ENCODE assay signal across 7 mouse cellular contexts in genomic region chr14:40958986-40959381, GRCm38 (mm10). TPM values are rescaled to one million over a fixed set of nuclear protein-coding genes. Genes with fewer than 3 reads are reported as not detected.
DNase-seq lines count a peak whose midpoint lies in the region; ATAC-seq and TF ChIP-seq lines count a peak whose summit lies in the region.

No protein-coding gene starts in this region.

- H3K9ac ChIP-seq in ES-Bruce4 (ENCODE audit: low read depth, poor library complexity, severe bottlenecking): no peak overlapping the region
- no peak overlapping the region for H3K9ac ChIP-seq in limb, embryonic 13.5 days

- H3K4me2 ChIP-seq in limb, embryonic 13.5 days (replicated peaks): no peak overlapping the region

- intact Hi-C loops in heart, postnatal 14 days (cut with DNase I): no loop called here

- no peaks in the 10 kb centered on the region for H3K36me3 ChIP-seq in ES-Bruce4 (ENCODE audit: control insufficient read depth, insufficient read depth, low read length, poor library complexity, severe bottlenecking)
- H3K36me3 ChIP-seq in limb, embryonic 13.5 days: no peaks in the 10 kb centered on the region

- peak overlapping the region; percentile 90 for H3K27ac ChIP-seq in ES-Bruce4 (ENCODE audit: insufficient read depth, low read length)
- peak overlapping the region; percentile 94 for H3K27ac ChIP-seq in bone marrow, adult 2 months (ENCODE audit: control insufficient read depth, insufficient read depth, low read depth, low read length, poor library complexity)
- H3K27ac ChIP-seq in limb, embryonic 13.5 days: peak overlapping the region; percentile 72; the same call in 1 of the 2 replicates

- no peak for ATAC-seq in limb, embryonic 13.5 days (ENCODE audit: low FRiP score, low read depth)

- H3K4me1 ChIP-seq in ES-Bruce4 (ENCODE audit: control insufficient read depth, insufficient read depth, low read length): peaks cover 11% of the 10 kb centered on the region
- H3K4me1 ChIP-seq in bone marrow, adult 2 months (ENCODE audit: control insufficient read depth, insufficient read depth, low read length): peaks cover 38% of the 10 kb centered on the region
- H3K4me1 ChIP-seq in limb, embryonic 13.5 days: peaks cover 86% of the 10 kb centered on the region

- no peak for TF ChIP-seq POLR2A in ES-Bruce4 (IDR thresholded peaks at IDR 0.05; ENCODE audit: insufficient read depth, low read length)
- TF ChIP-seq POLR2A in bone marrow, adult 2 months (IDR thresholded peaks at IDR 0.05; ENCODE audit: borderline replicate concordance, control insufficient read depth, low read depth, low read length): no peak

- TF ChIP-seq EP300 in ES-Bruce4 (IDR thresholded peaks at IDR 0.05; ENCODE audit: insufficient read depth, low read depth, low read length): no peak

- H3K4me3 ChIP-seq in ES-Bruce4 (ENCODE audit: low read depth, low read length): no peak overlapping the region
- peak overlapping the region; percentile 18 for H3K4me3 ChIP-seq in bone marrow, adult 2 months (replicated peaks; ENCODE audit: control insufficient read depth, low read depth, low read length)
- H3K4me3 ChIP-seq in limb, embryonic 13.5 days: no peak overlapping the region

- H3K27me3 ChIP-seq in ES-Bruce4 (ENCODE audit: control insufficient read depth, insufficient read depth, low read length, poor library complexity, severe bottlenecking): no peaks in the 10 kb centered on the region
- no peaks in the 10 kb centered on the region for H3K27me3 ChIP-seq in limb, embryonic 13.5 days

- no peaks in the 10 kb centered on the region for H3K9me3 ChIP-seq in ES-Bruce4 (replicated peaks; ENCODE audit: control insufficient read depth, insufficient read depth, low read length, poor library complexity, severe bottlenecking)
- H3K9me3 ChIP-seq in limb, embryonic 13.5 days: no peaks in the 10 kb centered on the region

- DNase-seq in heart, postnatal 14 days: peak; percentile 34 to 45
- DNase-seq in naive thymus-derived CD4-positive, alpha-beta T cell, adult 2 months (ENCODE audit: low read depth): peak; percentile 70
- DNase-seq in cerebellum, adult 9-11 months: no peak
- no peak for DNase-seq in right cerebral cortex, postnatal 25 days

- WGBS in bone marrow, adult 2 months: 15% methylated on average over 2 of the region's 2 CpGs
- WGBS in limb, embryonic 13.5 days: 45% methylated on average over 2 of the region's 2 CpGs

- no peak for TF ChIP-seq CTCF in ES-Bruce4 (IDR thresholded peaks at IDR 0.05; ENCODE audit: low read depth, low read length)
- no peak for TF ChIP-seq CTCF in bone marrow, adult 2 months (IDR thresholded peaks at IDR 0.05; ENCODE audit: control insufficient read depth, insufficient read depth, low read length)

RNA-seq across cellular contexts. Expression of gene Tspan14, which starts 7.6 kb away (rescaled TPM):
- 58.8 and 60.0 TPM in 2 replicates for polyA plus RNA-seq in ES-Bruce4 (2011; ENCODE audit: insufficient read depth, insufficient read length, low read depth, missing spikeins)
- 23.3 and 41.2 TPM in 2 replicates for polyA plus RNA-seq in bone marrow, adult 2 months (2011; ENCODE audit: insufficient read depth, insufficient read length, low replicate concordance, missing spikeins)
- 10 to 100 TPM; 27.9 to 28.7 TPM for total RNA-seq in heart, postnatal 14 days (2021)
- 68.4 and 68.7 TPM in 2 replicates for polyA plus RNA-seq in limb, embryonic 13.5 days (2015; fragmentation: Nextera tagmentation; extraction: Ambion mirVana)

RNA-seq across cellular contexts. Expression of gene Fam213a, which starts 54.6 kb away (rescaled TPM):
- polyA plus RNA-seq in ES-Bruce4 (2011; ENCODE audit: insufficient read depth, insufficient read length, low read depth, missing spikeins): 24.8 and 27.5 TPM in 2 replicates
- 114 and 196 TPM in 2 replicates for polyA plus RNA-seq in bone marrow, adult 2 months (2011; ENCODE audit: insufficient read depth, insufficient read length, low replicate concordance, missing spikeins)
- total RNA-seq in heart, postnatal 14 days (2021): 10 to 100 TPM; 17.1 to 22.2 TPM
- 39.3 and 41.6 TPM in 2 replicates for polyA plus RNA-seq in limb, embryonic 13.5 days (2015; fragmentation: Nextera tagmentation; extraction: Ambion mirVana)

Comparison
In these comparisons a context has a peak if more than half of its experiments do, and no peak if none do; other contexts are left out.
1. DNase-seq: peak in heart, postnatal 14 days (2 of 2) and naive thymus-derived CD4-positive, alpha-beta T cell, adult 2 months (single experiment); none in cerebellum, adult 9-11 months (single experiment) and right cerebral cortex, postnatal 25 days (single experiment).
2. Peak in every context shown above with its lines, with median percentiles within 50 percentile points of each other: H3K27ac ChIP-seq.